Mouse (Mus musculus): ENCODE measurements around the gene Cyp4f40. TPM values are rescaled to one million over a fixed set of nuclear protein-coding genes. Genes with fewer than 3 reads are reported as not detected.
"Not testable (repeated sequence)": the region's sequence is repeated elsewhere in the genome, so short reads cannot be mapped to it uniquely, and the experiment has no call there.

Gene Cyp4f40
- total and polyA plus RNA-seq, 3 experiments: not detected

GRCm38 (mm10) chr17:32722771-32723170 lies 64.1 kb downstream of the Cyp4f40 start:
- Histone ChIP-seq H3K79me2 (replicated peaks; ENCODE audit: control insufficient read depth, insufficient read depth, low read length) (no peaks in the 10 kb centered on the region), H3K36me3 (ENCODE audit: control insufficient read depth, insufficient read depth, low read length) (no peaks in the 10 kb centered on the region), H3K4me1 (ENCODE audit: control insufficient read depth, insufficient read depth, low read length) (no peaks in the 10 kb centered on the region), H3K9ac (ENCODE audit: low read depth, low read length) (no peak overlapping the region), H3K4me3 (no peak overlapping the region), H3K27me3 (ENCODE audit: control insufficient read depth, insufficient read depth, low read length) (no peaks in the 10 kb centered on the region), H3K27ac (no peak overlapping the region)
- TF ChIP-seq CTCF (IDR thresholded peaks at IDR 0.05) (no peak), EP300 (IDR thresholded peaks at IDR 0.05; ENCODE audit: insufficient read depth, low read depth, low read length) (no peak), POLR2A (IDR thresholded peaks at IDR 0.05; ENCODE audit: insufficient read depth, low read depth, low read length) (no peak)
- WGBS: 82% methylated on average over 7 of the region's 7 CpGs
- intact Hi-C loops (cut with DNase I): no loop called here
- no peak for DNase-seq

- H3K36me3 ChIP-seq (ENCODE audit: control insufficient read depth, insufficient read depth, low read length); H3K4me1 ChIP-seq (ENCODE audit: control insufficient read depth, insufficient read depth, low read length); intact Hi-C loops (cut with DNase I); H3K27me3 ChIP-seq (ENCODE audit: control insufficient read depth, insufficient read depth, low read length); H3K4me3 ChIP-seq; DNase-seq; H3K79me2 ChIP-seq (replicated peaks; ENCODE audit: control insufficient read depth, insufficient read depth, low read length); H3K9ac ChIP-seq (ENCODE audit: low read depth, low read length); H3K27ac ChIP-seq: not testable (repeated sequence)
These were observed 67.7 kb downstream of the Cyp4f40 start for GRCm38 (mm10) chr17:32726360-32726759.

Other genes with a start within 250 kb of the Cyp4f40 start
- under 1 TPM in 1 of 2 experiments, not detected in 1; 0.09 TPM for gene Pglyrp2, start 234.7 kb upstream of the Cyp4f40 start, total RNA-seq (2021)
- 0.35 and 0.86 TPM in 2 replicates for gene Pglyrp2, start 234.7 kb upstream of the Cyp4f40 start, polyA plus RNA-seq (2012; rRNA removed)
- gene Cyp4f39, start 206.2 kb upstream of the Cyp4f40 start, total RNA-seq (2021): not detected
- gene Cyp4f39, start 206.2 kb upstream of the Cyp4f40 start, polyA plus RNA-seq (2012; rRNA removed): 0.21 TPM in 1 of 2 replicates, not detected in the other
- 1 to 10 TPM; 4.5 to 5.4 TPM for gene Cyp4f17, start 152.8 kb upstream of the Cyp4f40 start, total RNA-seq (2021)
- 8.6 and 9.8 TPM in 2 replicates for gene Cyp4f17, start 152.8 kb upstream of the Cyp4f40 start, polyA plus RNA-seq (2012; rRNA removed)
- gene Cyp4f16, start 122.3 kb upstream of the Cyp4f40 start, total RNA-seq (2021): 1 to 10 TPM; 4.5 to 4.7 TPM
- gene Cyp4f16, start 122.3 kb upstream of the Cyp4f40 start, polyA plus RNA-seq (2012; rRNA removed): 10.2 and 10.5 TPM in 2 replicates
- gene Cyp4f37, start 37.6 kb upstream of the Cyp4f40 start, total RNA-seq (2021): not detected
- not detected in 2 replicates for gene Cyp4f37, start 37.6 kb upstream of the Cyp4f40 start, polyA plus RNA-seq (2012; rRNA removed)
- gene Cyp4f15, start 26.7 kb downstream of the Cyp4f40 start, total RNA-seq (2021): not detected
- 1.0 TPM in 1 of 2 replicates, not detected in the other for gene Cyp4f15, start 26.7 kb downstream of the Cyp4f40 start, polyA plus RNA-seq (2012; rRNA removed)
- gene Zfp871, start 129.4 kb downstream of the Cyp4f40 start, total RNA-seq (2021): 10 to 100 TPM; 25.7 to 27.3 TPM
- 8.6 and 17.5 TPM in 2 replicates for gene Zfp871, start 129.4 kb downstream of the Cyp4f40 start, polyA plus RNA-seq (2012; rRNA removed)
- under 1 TPM; 0.18 to 0.23 TPM for gene Zfp811, start 151.0 kb downstream of the Cyp4f40 start, total RNA-seq (2021)
- gene Zfp811, start 151.0 kb downstream of the Cyp4f40 start, polyA plus RNA-seq (2012; rRNA removed): 0.06 and 0.32 TPM in 2 replicates
- 10 to 100 TPM in 1 of 2 experiments, 1 to 10 TPM in 1; 9.0 to 10.6 TPM for gene Zfp799, start 171.4 kb downstream of the Cyp4f40 start, total RNA-seq (2021)
- 2.4 and 7.7 TPM in 2 replicates for gene Zfp799, start 171.4 kb downstream of the Cyp4f40 start, polyA plus RNA-seq (2012; rRNA removed)
- gene Zfp870, start 232.7 kb downstream of the Cyp4f40 start, total RNA-seq (2021): 1 to 10 TPM; 5.4 to 7.3 TPM
- gene Zfp870, start 232.7 kb downstream of the Cyp4f40 start, polyA plus RNA-seq (2012; rRNA removed): 1.3 and 2.7 TPM in 2 replicates

Measured in heart, adult 2 months (tissue).